In genomic region chr1:126966394-126966793, GRCm38 (mm10) we compare ENCODE assay signal across 17 mouse cellular contexts.
DNase-seq lines count a peak whose midpoint lies in the region; ATAC-seq and TF ChIP-seq lines count a peak whose summit lies in the region.
"Had no signal": no experiment of that assay in that cellular context is flagged by ENCODE, and none has a peak within 500 bp of the region (broad histone marks: within the 10 kb centered on the region; RNA-seq: fewer than 3 reads in every experiment).

No protein-coding gene starts in this region.

- no peak overlapping the region for H3K4me2 ChIP-seq in liver, embryonic 14.5 days (ENCODE audit: low read depth)
- H3K4me2 ChIP-seq: heart, embryonic 11.5 days; intestine, embryonic 15.5 days; limb, embryonic 15.5 days had no signal

- peak; percentile 46 for TF ChIP-seq CTCF in heart, adult 2 months (IDR thresholded peaks at IDR 0.05)
- TF ChIP-seq CTCF in liver, embryonic 14.5 days (IDR thresholded peaks at IDR 0.05; ENCODE audit: low read depth) = peak; percentile 26; the same call in 1 of the 2 replicates
- peak; percentile 65 for TF ChIP-seq CTCF in E14TG2a.4 (conservative IDR thresholded peaks at IDR 0.05; ENCODE audit: low read length)

- H3K27ac ChIP-seq in heart, adult 2 months = no peak overlapping the region
- H3K27ac ChIP-seq in liver, embryonic 14.5 days = no peak overlapping the region
- H3K27ac ChIP-seq: intestine, embryonic 15.5 days; limb, embryonic 15.5 days had no signal

- DNase-seq in heart, adult 2 months = no peak
- no peak for DNase-seq in heart, adult 11 months
- no peak for DNase-seq in liver, embryonic 14.5 days (ENCODE audit: low read depth in 3 of 3, low spot score in 3 of 3)
- DNase-seq in liver = no peak
- peak; percentile 34 for DNase-seq in embryo, embryonic 10.5 days (ENCODE audit: low spot score)
- no peak for DNase-seq in cerebellum, adult 8-10 months
- no peak for DNase-seq in testis, postnatal 10 days (ENCODE audit: low spot score)
- DNase-seq: adrenal gland, postnatal 14 days; gastrocnemius, postnatal 10 days; right cerebral cortex, adult 18-20 months; spleen, adult 18-20 months had no signal

- intact Hi-C loops in heart, adult 2 months (cut with DNase I) = no loop called here

- ATAC-seq in liver, embryonic 14.5 days (ENCODE audit: insufficient read depth) = no peak
- ATAC-seq: forebrain, embryonic 16.5 days; intestine, embryonic 15.5 days had no signal

- H3K9me3 ChIP-seq in liver, embryonic 14.5 days (ENCODE audit: control insufficient read depth, low read length) = no peaks in the 10 kb centered on the region
- no peaks in the 10 kb centered on the region for H3K9me3 ChIP-seq in E14TG2a.4 (ENCODE audit: low read length)
- H3K9me3 ChIP-seq: intestine, embryonic 15.5 days; limb, embryonic 15.5 days had no signal

- no peaks in the 10 kb centered on the region for H3K79me2 ChIP-seq in heart, adult 2 months (replicated peaks; ENCODE audit: control insufficient read depth, insufficient read depth, low read length)

- no peaks in the 10 kb centered on the region for H3K36me3 ChIP-seq in heart, adult 2 months (ENCODE audit: control insufficient read depth, insufficient read depth, low read length)
- no peaks in the 10 kb centered on the region for H3K36me3 ChIP-seq in liver, embryonic 14.5 days (replicated peaks; ENCODE audit: control insufficient read depth, insufficient read depth, low read depth)
- no peaks in the 10 kb centered on the region for H3K36me3 ChIP-seq in E14TG2a.4 (ENCODE audit: insufficient read depth, low read length)
- H3K36me3 ChIP-seq: intestine, embryonic 15.5 days; limb, embryonic 15.5 days had no signal

- no peak overlapping the region for H3K4me3 ChIP-seq in heart, adult 2 months
- no peak overlapping the region for H3K4me3 ChIP-seq in liver, embryonic 14.5 days (ENCODE audit: insufficient read depth in 1 of 2, low read depth in 2 of 2, low read length in 2 of 2)
- H3K4me3 ChIP-seq in E14TG2a.4 (replicated peaks; ENCODE audit: low read length) = no peak overlapping the region
- H3K4me3 ChIP-seq: erythroblast, embryonic 14.5 days; intestine, embryonic 15.5 days; limb, embryonic 15.5 days had no signal

- no peak for TF ChIP-seq POLR2A in heart, adult 2 months (IDR thresholded peaks at IDR 0.05; ENCODE audit: insufficient read depth, low read depth, low read length)

- TF ChIP-seq EP300 in heart, adult 2 months (IDR thresholded peaks at IDR 0.05; ENCODE audit: insufficient read depth, low read depth, low read length) = no peak
- TF ChIP-seq EP300 in liver, embryonic 14.5 days (IDR thresholded peaks at IDR 0.05; ENCODE audit: low read depth) = no peak

- H3K9ac ChIP-seq in heart, adult 2 months (ENCODE audit: low read depth, low read length) = no peak overlapping the region
- no peak overlapping the region for H3K9ac ChIP-seq in liver, embryonic 14.5 days (replicated peaks)
- H3K9ac ChIP-seq: intestine, embryonic 15.5 days; limb, embryonic 15.5 days had no signal

- H3K4me1 ChIP-seq in heart, adult 2 months (ENCODE audit: control insufficient read depth, insufficient read depth, low read length) = no peaks in the 10 kb centered on the region
- H3K4me1 ChIP-seq in liver, embryonic 14.5 days (replicated peaks; ENCODE audit: control insufficient read depth in 2 of 2, insufficient read depth in 2 of 2, low read length in 1 of 2) = no peaks in the 10 kb centered on the region
- H3K4me1 ChIP-seq in E14TG2a.4 (replicated peaks; ENCODE audit: low read depth, low read length) = no peaks in the 10 kb centered on the region
- H3K4me1 ChIP-seq: intestine, embryonic 15.5 days; limb, embryonic 15.5 days had no signal

- H3K27me3 ChIP-seq in heart, adult 2 months (ENCODE audit: control insufficient read depth, insufficient read depth, low read length) = no peaks in the 10 kb centered on the region
- no peaks in the 10 kb centered on the region for H3K27me3 ChIP-seq in liver, embryonic 14.5 days (ENCODE audit: control insufficient read depth, insufficient read depth, low read length)
- 0 out of 2 replicates have a peak, but pooled peaks cover 2% of the 10 kb centered on the region for H3K27me3 ChIP-seq in E14TG2a.4 (ENCODE audit: insufficient read depth, low read length)
- H3K27me3 ChIP-seq: intestine, embryonic 15.5 days; limb, embryonic 15.5 days had no signal
